Mouse (Mus musculus) E14TG2a.4 (cell line): ENCODE data around the gene Ifi47.

ENCODE experiments used
- CTCF ChIP-seq: conservative IDR thresholded peaks from 2 replicates; pipeline ENCODE4 v1.5.1; 2014; ENCODE audit warnings: low read length
- NANOG ChIP-seq: IDR thresholded peaks from 2 replicates; pipeline ENCODE4 v1.6.1; 2014; ENCODE audit warnings: borderline replicate concordance, low read length, mixed read lengths

GRCm38 (mm10) chr11:49092053-49092586, 15.7 kb downstream of the Ifi47 start:
- TF ChIP-seq CTCF (no peak), NANOG (no peak)
